Mouse (Mus musculus): ENCODE data around the gene Rnf13.

GRCm38 (mm10) chr3:57732206-57732915 is 3.5 kb upstream of the Rnf13 start:
- no peak for TF ChIP-seq EP300 (IDR thresholded peaks at IDR 0.05; ENCODE audit: low read depth in 1 of 2, low read length in 2 of 2)
- TF ChIP-seq POLR2A (IDR thresholded peaks at IDR 0.05; ENCODE audit: control insufficient read depth in 1 of 2, insufficient read depth in 1 of 2, low read depth in 1 of 2, low read length in 2 of 2, poor library complexity in 1 of 2) = no peak
- no peak for TF ChIP-seq CTCF (IDR thresholded peaks at IDR 0.05 in 2 of 3, conservative IDR thresholded peaks at IDR 0.05 in 1 of 3; ENCODE audit: control insufficient read depth in 1 of 3, insufficient read depth in 1 of 3, low read depth in 2 of 3, low read length in 3 of 3, poor library complexity in 1 of 3, severe bottlenecking in 1 of 3)
- no peak for TF ChIP-seq MYC (IDR thresholded peaks at IDR 0.05; ENCODE audit: low read depth, low read length)

All from MEL (cell line).